Mouse (Mus musculus) spleen, adult 2 months (tissue): ENCODE measurements around the gene Nr1i2. TPM values are rescaled to one million over a fixed set of nuclear protein-coding genes. Genes with fewer than 3 reads are reported as not detected.
"Not testable (repeated sequence)": the region's sequence is repeated elsewhere in the genome, so short reads cannot be mapped to it uniquely, and the experiment has no call there.

Source experiments
- DNase-seq, 2 experiments: peaks; one replicate each; pipeline versions ENCODE4 v3.0.0 to v3.0.0-alpha.2; 2012 to 2021; ENCODE audit warnings: low spot score in 2 of 2, low read depth in 1 of 2
- H3K27ac ChIP-seq: fragments of 200-500 bp; 2 replicates; pipeline ENCODE4 v1.5.1; 2012; ENCODE audit warnings: low read length, inconsistent platforms; ENCODE audit not compliant: insufficient read depth
- H3K27me3 ChIP-seq: fragments of 200-500 bp; 2 replicates; pipeline ENCODE4 v1.6.1; 2012; ENCODE audit warnings: mild to moderate bottlenecking, moderate library complexity, low read length, inconsistent platforms; ENCODE audit not compliant: control insufficient read depth, insufficient read depth
- H3K36me3 ChIP-seq: fragments of 200-500 bp; 2 replicates; pipeline ENCODE4 v1.6.1; 2012; ENCODE audit warnings: mild to moderate bottlenecking, low read length, inconsistent platforms; ENCODE audit not compliant: control insufficient read depth, insufficient read depth
- H3K4me1 ChIP-seq: fragments of 200-500 bp; 2 replicates; pipeline ENCODE4 v1.6.1; 2011; ENCODE audit warnings: inconsistent platforms; ENCODE audit not compliant: control insufficient read depth, insufficient read depth, insufficient read length
- H3K4me3 ChIP-seq: fragments of 200-500 bp; 2 replicates; pipeline ENCODE4 v1.5.1; 2011; ENCODE audit warnings: mild to moderate bottlenecking, inconsistent platforms; ENCODE audit not compliant: insufficient read depth, insufficient read length; ENCODE audit errors: extremely low read depth
- CTCF ChIP-seq: fragments of 200-500 bp; IDR thresholded peaks from 2 replicates; pipeline ENCODE4 v1.5.1; 2011; ENCODE audit warnings: mild to moderate bottlenecking, inconsistent platforms; ENCODE audit not compliant: insufficient read depth, insufficient read length, insufficient replicate concordance; ENCODE audit errors: extremely low read depth
- POLR2A ChIP-seq: fragments of 200-500 bp; IDR thresholded peaks from 2 replicates; pipeline ENCODE4 v1.6.1; 2011; ENCODE audit warnings: low read depth, low read length, inconsistent platforms
- WGBS: fragments of 180-500 bp; shearing (Covaris S2); methylation state at CpG from one replicate; pipeline ENCODE4 v1.1.7; 2018; 5-methylcytosine and 5-hydroxymethylcytosine counted together
- polyA plus RNA-seq: library from polyadenylated mRNA; depleted of rRNA; stranded (reverse); fragments of >200 nt; gene quantifications from 2 replicates; pipeline ENCODE4 v1.2.3, GENCODE M21; 2012; rRNA removed

Gene Nr1i2
- polyA plus RNA-seq = not detected in 2 replicates

GRCm38 (mm10) chr16:38294685-38295348 lies at the start of gene Nr1i2:
Gene Nr1i2, minus strand, starts transcription at chr16:38294824.
- DNase-seq = no peak
- Histone ChIP-seq H3K4me1 (no peaks in the 10 kb centered on the region), H3K36me3 (no peaks in the 10 kb centered on the region), H3K27ac (no peak within 1 kb of the TSS), H3K27me3 (no peaks in the 10 kb centered on the region), H3K4me3 (no peak within 1 kb of the TSS)
- 40% methylated on average over 7 of the region's 7 CpGs for WGBS
- TF ChIP-seq CTCF (no peak), POLR2A (no peak)

DNA sequence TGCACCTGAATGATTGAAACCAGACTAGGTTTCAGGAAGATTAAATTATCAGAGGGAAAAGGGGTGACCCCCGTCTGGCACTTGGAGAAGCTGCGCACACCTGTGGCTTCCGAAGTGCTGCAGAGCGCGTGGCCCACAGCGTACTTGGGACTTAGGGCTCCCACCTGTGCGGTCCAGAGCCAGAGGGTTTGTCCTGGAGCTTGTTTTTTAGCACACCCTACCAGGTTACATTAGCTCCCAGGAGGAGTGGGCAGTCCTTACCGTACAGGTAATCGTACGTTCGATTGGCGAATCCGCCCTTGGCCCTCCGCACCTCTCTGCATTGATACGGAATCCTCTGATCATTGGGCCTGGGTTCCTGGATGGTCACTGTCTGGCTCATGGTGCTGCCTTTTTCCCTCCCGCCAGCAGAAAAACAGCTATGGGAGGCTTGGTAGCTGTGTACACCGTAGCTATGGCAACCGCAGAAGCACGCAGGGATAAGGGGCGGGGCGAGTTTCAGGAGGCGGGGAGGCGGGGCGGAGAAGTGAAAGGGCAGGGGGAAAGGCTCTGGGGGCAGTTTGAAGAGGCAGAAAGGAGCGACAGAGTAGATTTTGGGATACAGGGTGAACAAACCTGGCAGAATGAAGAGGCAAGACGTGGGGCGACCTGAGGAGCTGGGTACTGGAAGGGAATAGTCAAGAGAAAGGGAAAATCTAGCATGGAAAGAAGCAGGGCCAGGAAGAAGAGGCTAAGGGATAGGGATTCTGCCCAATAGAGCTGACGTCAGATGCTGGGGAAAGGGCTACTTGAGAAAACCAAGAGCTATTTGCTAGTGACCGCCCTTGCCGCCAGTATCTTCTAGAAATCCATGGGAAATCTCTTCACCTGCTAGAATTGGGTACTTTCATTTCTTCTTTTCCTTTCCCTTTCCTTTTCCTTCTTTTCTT lies 47.0 kb upstream of the Nr1i2 start, which contains the start of gene Maats1:
TSS of gene Maats1 (minus strand) at position 748 of the 929 bp plus-strand sequence.
- peaks cover 3% of the 10 kb centered on the region; the same call in 1 of the 2 replicates for H3K4me1 ChIP-seq
- H3K4me3 ChIP-seq = peak within 1 kb of the TSS; percentile 23; the same call in 1 of the 2 replicates
- no peaks in the 10 kb centered on the region for H3K36me3 ChIP-seq
- no peaks in the 10 kb centered on the region for H3K27me3 ChIP-seq
- H3K27ac ChIP-seq = no peak within 1 kb of the TSS
- peak in 1 of 2 experiments; percentile 16 for DNase-seq
- TF ChIP-seq POLR2A (no peak), CTCF (no peak)
- WGBS = 39% methylated on average over 30 of the region's 30 CpGs

DNA sequence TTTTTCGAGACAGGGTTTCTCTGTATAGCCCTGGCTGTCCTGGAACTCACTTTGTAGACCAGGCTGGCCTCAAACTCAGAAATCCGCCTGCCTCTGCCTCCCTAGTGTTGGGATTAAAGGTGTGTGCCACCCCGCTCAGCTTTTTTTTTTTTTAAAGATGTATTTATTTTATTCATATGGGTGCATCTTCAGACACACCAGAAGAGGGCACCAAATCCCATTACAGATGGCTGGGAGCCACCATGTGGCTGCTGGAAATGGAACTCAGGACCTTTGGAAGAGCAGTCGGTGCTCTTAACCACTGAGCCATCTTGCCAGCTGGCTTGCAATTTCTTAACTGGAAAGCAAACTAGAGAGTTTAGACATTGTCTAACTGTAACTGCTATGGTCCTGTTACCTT lies 43.5 kb upstream of the Nr1i2 start:
- 80% methylated on average over 4 of the region's 4 CpGs for WGBS
- not testable (repeated sequence) for H3K4me3 ChIP-seq, H3K27me3 ChIP-seq, DNase-seq, H3K4me1 ChIP-seq, H3K27ac ChIP-seq, H3K36me3 ChIP-seq

DNA sequence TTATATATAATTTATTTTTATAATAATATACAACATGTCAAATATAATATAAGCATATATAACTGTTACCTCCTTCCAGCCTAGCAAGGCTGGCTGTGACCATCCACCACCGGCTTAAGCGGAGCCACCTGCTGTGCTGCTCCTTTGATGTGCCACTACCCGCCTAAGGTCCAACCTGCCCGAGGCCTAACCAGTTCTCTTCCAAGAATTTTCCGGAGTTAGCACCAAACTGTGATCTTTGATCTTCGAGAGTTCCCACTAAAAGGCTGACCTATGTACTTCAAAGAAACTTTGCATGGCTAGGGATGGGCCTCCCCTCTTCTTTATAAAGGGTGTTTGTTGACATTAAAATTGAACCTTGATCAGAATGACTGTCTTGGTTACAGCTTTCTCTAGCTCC lies 39.8 kb upstream of the Nr1i2 start:
- DNase-seq = no peak
- 80% methylated on average over 6 of the region's 6 CpGs for WGBS
- no peak for TF ChIP-seq CTCF
- no peak for TF ChIP-seq POLR2A
- Histone ChIP-seq H3K27me3 (no peaks in the 10 kb centered on the region), H3K27ac (no peak overlapping the region), H3K4me3 (no peak overlapping the region), H3K36me3 (no peaks in the 10 kb centered on the region), H3K4me1 (no peaks in the 10 kb centered on the region)

DNA sequence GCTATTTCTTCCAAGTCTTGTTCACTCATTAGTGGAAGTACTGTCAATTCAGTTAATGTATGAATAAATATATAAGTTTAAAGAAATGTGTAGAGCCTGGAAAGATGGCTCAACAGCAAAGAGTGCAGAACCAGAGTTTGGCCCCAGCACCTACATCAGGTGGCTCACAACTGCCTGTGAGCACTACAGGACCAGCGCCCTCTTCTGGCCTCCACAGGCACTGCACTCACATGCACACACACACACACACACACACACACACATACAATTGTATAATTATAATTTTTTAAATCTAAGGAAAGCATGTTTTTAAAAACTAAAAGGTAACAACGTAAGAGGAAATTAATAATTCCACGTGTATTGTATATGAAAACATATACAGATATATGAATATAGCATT lies 34.7 kb upstream of the Nr1i2 start:
- no peak for DNase-seq
- H3K4me3 ChIP-seq = no peak overlapping the region
- no peaks in the 10 kb centered on the region for H3K27me3 ChIP-seq
- 89% methylated on average over 3 of the region's 3 CpGs for WGBS
- no peak for TF ChIP-seq POLR2A
- TF ChIP-seq CTCF = no peak
- H3K4me1 ChIP-seq = no peaks in the 10 kb centered on the region
- no peaks in the 10 kb centered on the region for H3K36me3 ChIP-seq
- H3K27ac ChIP-seq = no peak overlapping the region

- Histone ChIP-seq H3K36me3 (no peaks in the 10 kb centered on the region), H3K27ac (no peak overlapping the region), H3K27me3 (no peaks in the 10 kb centered on the region), H3K4me1 (no peaks in the 10 kb centered on the region), H3K4me3 (no peak overlapping the region)
- 81% methylated on average over 11 of the region's 11 CpGs for WGBS
- DNase-seq = no peak
- TF ChIP-seq POLR2A (no peak), CTCF (no peak)
Measured at GRCm38 (mm10) chr16:38326778-38327397, 32.3 kb upstream of the Nr1i2 start.
